Mouse (Mus musculus): ENCODE measurements around the gene Il12rb1. TPM values are rescaled to one million over a fixed set of nuclear protein-coding genes. Genes with fewer than 3 reads are reported as not detected.
"Not testable (repeated sequence)": the region's sequence is repeated elsewhere in the genome, so short reads cannot be mapped to it uniquely, and the experiment has no call there.

The Il12rb1 gene
- total RNA-seq, 4 experiments from 2014 or later = 0.84 to 1.3 (median 1.0) TPM

DNA sequence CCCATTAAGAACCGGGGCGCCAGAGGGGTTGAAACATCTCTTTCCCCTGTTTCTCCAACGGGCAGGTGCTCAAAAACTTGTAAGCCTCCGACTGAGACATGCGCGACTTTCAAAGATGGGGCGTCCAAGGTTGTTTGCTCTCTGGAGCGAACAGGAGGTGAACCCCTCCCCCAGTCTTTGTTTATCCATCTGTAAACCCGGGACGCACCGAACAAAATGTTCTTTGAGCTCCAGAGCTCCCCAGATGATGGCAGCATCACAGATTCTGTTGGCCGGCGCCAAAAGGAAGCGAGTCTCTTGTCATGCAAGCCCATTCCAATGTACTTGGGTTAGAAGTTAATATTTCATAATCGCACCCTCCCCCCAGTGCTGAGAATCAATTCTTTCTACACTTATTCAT lies 10.0 kb upstream of the Il12rb1 start:
- no peak for DNase-seq (ENCODE audit: low spot score in 2 of 2)

DNA sequence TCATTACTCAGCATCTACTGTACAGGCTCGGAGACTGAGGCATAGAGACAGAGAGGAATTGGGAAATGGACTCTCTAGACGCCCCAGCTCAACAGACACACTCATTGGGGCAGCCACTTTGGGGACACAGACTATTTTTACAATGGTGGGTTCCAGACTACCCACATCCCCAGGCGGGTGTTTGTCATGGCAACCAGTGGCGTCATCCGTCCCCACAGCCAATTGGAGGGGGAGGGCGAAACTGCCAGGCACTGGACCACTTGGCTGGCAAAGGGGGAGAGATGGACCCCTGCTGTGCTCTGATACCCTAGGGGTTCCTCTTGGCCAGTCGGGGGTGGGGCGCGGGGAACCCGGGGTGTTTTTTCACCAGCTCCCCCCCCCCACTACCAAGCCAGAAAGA lies 7.6 kb upstream of the Il12rb1 start:
- DNase-seq (ENCODE audit: low spot score in 2 of 2) = no peak

DNA sequence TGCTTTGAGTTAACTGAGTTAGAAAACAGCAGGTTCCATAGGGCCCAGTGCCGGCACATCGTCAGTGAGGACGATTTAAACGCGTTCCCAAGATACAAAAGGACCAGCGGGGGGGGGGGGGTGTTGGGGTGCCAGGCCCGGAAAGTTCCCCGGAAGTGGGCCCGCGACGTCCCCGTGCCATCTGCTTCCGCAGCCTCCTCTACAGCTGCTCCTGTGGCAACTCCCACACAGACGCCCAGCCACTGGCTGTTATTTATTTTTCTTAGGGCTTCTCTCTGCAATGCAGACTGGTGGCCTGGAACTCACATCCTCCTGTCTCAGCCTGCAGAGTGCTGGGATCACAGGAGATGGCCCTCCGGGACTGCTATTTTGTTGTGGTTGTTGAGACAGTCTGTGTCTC lies 7.1 kb upstream of the Il12rb1 start:
- peak; percentile 58 to 86 for DNase-seq (ENCODE audit: low spot score in 2 of 2)

DNA sequence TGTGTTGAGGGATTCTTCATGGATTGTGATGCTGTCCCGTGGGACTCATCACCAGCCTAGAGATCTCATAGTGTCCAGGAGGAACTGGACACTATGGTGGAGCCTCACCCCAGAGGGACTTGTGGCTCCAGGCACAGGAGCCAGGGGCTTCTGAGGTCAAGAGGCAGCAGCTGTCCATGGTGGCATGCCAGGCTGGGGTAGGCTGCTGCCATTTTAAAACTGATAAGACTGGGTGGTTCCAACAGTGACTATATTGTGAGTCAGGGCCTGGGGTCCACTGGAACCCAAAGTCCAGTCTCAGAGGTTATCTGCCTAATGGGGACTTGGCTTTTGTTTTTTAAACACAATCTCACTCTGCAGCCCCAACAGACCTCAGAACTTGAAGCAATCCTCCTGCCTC lies 6.4 kb upstream of the Il12rb1 start:
- no peak for DNase-seq (ENCODE audit: low spot score in 2 of 2)

DNA sequence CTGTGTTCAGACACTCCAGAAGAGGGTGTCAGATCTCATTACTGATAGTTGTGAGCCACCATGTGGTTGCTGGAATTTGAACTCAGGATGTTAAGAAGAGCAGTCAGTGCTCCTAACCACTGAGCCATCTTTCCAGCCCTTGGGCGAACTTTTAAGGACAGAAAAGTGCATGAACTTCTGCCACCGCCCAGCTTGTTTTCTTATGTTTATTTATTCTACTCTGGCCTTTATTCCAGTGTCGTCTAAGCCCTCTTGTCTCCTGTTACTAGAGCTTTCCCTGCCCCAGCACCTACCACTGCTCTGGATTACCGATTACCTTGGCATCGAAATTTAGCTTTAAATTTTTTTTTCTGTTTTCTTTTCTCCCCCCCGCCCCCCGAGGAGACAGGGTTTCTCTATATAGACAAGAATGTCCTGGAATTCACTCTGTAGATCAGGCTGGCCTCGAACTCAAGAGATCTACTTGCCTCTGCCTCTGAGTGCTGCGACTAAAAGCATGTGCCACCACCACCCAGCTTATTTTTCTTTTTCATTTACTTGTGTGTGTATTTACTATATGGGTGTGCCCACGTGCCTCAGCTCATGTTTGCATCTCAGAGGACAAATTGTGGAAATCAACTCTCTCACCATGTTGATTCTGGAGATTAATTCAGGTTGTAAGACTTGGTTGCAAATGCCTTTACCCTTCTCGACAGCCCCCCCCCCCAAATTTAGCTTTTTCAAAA lies 5.3 kb upstream of the Il12rb1 start:
- DNase-seq (ENCODE audit: low spot score in 2 of 2) = no peak

DNA sequence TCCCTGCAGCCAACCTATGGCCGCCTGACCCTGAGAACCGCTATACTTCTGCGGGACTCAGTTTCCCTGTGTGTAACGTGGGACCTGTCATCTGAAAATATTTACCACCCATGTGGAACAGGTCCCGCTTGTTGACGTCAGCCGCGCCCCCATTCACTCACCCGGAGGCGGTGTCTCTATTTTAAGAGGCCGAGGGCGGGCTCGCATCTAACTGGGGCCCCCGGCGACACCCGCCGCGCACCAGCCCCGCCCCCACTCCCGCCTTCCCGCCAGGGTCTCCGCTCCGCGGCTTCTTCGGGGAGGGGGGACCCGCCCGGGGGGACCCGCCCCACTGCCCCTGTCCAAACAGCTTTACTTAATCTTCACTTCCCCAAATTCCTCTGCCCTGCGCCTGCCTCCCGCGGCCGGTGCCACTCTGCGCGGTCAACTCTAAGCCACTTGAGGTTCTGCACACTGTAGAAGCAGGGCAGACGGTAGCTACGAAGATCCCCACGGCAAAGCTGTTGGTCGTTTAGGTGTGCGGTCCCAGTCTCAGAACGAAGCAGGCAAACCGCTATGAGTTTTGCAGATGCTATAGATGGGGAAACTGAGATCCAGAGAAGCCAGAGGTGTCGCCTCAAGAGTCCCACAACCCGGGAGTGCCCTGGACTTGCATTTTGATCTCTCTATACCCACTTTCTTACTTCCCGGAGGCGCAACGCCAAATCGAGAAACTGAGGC lies 4.3 kb upstream of the Il12rb1 start:
- peak; percentile 61 to 78 for DNase-seq (ENCODE audit: low spot score in 2 of 2)

DNA sequence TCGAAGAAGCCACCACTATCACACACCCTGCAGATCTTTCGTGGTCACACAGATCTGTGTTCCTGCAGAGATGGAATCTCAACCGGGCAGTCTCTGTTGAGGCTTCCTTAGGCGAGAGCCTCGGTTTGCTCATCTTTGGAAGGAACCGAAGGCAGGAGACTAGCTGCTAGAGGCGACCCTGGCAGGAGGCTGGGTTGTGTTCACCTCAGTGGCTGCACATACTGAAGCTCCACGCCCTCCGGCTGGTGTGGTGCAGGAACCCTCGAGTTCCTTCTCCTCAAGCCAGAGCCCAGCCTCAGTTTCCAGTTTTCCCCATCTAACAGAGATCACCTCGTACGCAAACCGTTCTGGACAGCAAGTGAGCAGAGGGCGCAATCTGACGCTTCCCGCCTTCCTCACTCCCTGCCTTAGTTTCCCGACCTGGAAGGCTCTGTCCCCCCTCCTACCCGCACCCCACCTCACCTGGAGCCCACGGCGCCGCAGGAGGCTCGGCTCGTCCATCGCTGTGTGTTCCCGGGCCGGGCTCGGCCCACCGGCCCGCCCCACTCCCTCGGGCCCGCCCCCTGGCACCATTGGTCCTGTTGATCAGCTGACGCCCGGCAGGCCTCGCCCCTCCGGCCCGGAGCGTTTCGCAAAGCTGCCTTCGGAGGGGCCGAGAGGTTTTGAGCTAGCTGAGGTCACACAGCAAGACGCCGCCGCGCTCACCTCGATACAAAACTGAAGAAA lies 3.6 kb upstream of the Il12rb1 start, which contains the start of gene Mast3:
Mast3 (minus strand) TSS at position 574 of the 726 bp plus-strand sequence.
- peak; percentile 53 to 80 for DNase-seq (ENCODE audit: low spot score in 2 of 2)

DNA sequence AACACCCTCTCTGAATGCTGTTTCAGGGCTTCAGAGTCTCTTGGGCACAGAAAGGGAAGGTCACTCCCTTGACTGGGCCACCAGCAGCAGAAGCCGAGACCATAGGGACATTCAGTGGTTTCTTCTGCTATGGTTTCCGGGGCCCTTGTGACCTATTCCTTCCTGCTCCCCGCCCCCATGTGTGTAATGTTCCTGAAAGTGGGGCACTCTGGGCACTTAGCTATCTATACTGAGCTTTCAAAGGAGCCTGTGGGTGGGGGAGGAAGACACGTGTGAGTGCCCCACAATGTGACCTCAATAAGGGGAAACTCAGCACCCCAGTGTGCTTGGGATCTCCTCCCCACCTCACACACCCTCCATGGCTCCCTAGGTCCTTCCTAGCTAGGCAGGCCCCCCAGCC lies 1.7 kb upstream of the Il12rb1 start:
- no peak for DNase-seq (ENCODE audit: low spot score in 2 of 2)

DNA sequence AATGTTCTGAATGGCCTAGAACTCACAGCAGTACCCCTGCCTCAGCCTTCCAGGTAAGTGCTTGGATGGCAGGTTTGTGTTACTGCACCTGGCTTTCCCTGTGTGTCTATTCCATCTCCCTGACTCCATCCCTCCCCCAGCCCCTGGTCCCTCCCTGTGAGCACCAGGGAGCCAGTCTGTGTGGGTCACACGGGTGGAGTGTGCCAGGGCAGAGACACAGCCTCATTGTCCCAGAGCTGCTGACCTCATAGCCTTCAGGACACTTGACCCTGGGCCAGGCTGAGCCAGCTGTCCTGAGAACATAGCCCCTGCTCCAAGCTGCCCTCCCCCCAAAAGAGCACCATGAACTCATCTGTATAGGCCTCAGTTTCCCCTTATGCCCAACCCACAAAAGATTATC lies 945 bp upstream of the Il12rb1 start:
- no peak for DNase-seq (ENCODE audit: low spot score in 2 of 2)

DNA sequence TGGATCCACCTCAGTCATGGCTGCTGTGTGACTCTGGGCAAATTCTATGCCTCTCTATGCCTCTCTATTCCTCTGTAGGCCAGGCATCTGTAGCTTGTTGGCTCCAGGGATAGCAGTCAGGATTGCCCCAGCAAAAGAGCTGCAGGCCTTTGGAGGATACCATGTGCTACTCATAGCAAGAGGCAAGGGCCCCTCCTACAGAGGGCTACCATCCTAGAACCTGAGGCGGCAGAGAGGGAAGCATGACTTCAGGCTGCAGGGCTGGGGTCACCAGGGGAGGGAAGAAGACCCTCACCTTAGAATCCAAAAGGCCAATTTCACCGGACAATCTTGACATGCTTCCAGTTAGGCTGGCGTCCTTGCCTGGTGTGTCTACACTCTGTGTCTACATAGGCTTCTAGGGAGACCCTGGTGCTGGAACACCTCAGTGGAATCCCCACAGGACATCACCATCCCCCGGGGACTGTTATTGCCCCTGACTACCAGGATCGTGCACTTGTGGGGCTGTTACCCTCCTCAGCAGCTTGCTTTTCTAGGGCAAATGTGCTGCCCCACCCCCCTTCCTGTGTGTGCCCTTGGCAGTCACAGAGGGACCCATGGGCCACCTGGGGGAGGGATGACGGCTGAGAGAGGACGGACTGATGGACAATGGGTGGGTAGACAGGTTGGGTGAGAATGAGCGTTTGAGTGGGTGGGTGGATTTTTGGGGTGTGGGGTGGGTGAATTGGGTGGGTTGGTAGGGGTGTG lies 879 bp downstream of the Il12rb1 start:
- no peak for DNase-seq (ENCODE audit: low spot score in 2 of 2)

DNA sequence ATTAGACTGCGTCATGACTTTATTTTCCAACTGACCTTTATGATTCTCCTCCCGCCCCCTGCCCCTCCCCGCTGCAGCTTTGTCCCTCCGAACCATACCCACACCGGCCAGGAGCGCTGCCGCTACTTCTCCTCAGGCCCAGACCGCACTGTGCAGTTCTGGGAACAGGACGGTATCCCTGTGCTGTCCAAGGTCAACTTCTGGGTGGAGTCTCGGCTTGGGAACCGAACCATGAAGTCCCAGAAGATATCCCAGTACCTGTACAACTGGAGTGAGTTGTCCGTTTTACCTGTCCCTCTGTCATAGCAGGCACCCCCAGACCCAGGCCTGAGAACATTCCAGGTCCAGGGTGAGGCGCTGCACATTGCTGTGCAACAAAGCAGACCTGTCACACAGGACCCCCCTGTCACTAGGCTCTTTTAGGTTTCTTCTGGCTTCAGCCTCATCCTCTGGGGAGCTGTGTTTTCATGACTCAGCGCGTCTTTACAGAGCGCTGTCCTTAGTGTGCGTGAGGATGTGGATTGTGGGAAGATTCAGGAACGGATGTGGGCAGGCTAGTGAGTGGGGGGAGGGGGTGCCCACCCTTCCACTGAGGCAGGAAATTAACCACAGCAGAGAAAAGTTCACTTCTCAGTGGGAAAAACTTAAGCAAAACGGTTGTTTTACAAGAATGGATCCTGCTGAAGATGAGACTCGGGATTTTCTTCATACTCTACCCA lies 2.9 kb downstream of the Il12rb1 start:
- no peak for DNase-seq (ENCODE audit: low spot score in 2 of 2)

DNA sequence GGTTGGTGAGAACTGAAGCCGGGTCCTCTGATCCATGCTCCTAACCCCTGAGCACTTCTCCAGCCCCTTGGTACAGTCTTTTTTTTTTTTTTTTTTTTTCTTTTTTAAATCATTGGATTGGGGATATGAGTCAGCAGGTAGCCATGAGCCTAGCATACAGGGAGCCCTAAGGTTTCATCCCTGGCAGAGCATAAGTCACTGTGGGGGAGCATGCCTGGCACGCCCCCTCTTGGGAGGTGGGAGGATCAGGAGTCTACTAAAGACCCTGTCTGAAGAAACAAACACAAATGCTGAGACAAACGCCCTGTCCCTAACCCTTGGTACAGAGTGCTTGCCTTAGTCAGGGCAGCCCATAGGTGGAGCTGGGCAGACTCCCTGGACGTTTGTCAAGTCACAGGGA lies 3.8 kb downstream of the Il12rb1 start:
- DNase-seq (ENCODE audit: low spot score in 2 of 2) = no peak

DNA sequence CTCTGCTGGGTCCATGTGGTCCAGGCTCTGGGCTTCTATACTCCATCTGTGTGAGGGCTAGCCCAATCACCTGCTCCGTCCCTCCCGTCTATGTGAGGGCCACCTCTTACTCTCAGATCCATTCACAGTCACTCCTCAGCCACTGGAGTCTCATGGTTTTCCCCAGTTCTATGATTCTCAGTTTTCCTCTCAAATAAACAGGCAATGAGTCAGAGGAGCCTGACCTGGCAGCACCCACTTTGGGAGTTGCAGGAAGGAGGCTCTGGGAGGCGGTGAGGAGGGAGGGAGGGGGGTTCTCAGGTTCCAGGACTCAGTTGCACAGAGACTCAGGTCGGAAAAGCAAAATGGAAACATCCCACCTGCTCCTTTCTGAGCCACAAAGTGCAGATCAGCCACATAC lies 4.6 kb downstream of the Il12rb1 start:
- DNase-seq (ENCODE audit: low spot score in 2 of 2) = no peak

DNA sequence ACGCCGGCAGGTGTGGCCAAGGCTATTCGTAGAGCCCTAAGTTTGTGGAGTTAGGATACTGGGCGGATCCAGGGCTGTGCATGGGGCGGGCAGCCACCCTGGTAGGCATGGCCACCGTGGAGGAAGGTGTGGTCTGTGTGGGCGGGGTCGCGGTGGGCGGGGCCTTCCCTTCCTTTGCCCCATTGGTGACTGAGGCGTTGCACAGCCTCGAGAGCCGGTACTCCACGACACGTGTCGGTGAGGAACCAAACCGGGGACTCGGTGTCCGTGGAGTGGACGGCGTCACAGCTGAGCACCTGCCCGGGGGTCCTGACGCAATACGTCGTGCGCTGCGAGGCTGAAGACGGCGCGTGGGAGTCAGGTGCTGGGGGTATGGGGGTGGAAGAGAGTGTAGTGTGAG lies 8.4 kb downstream of the Il12rb1 start:
- no peak for DNase-seq (ENCODE audit: low spot score in 2 of 2)

DNA sequence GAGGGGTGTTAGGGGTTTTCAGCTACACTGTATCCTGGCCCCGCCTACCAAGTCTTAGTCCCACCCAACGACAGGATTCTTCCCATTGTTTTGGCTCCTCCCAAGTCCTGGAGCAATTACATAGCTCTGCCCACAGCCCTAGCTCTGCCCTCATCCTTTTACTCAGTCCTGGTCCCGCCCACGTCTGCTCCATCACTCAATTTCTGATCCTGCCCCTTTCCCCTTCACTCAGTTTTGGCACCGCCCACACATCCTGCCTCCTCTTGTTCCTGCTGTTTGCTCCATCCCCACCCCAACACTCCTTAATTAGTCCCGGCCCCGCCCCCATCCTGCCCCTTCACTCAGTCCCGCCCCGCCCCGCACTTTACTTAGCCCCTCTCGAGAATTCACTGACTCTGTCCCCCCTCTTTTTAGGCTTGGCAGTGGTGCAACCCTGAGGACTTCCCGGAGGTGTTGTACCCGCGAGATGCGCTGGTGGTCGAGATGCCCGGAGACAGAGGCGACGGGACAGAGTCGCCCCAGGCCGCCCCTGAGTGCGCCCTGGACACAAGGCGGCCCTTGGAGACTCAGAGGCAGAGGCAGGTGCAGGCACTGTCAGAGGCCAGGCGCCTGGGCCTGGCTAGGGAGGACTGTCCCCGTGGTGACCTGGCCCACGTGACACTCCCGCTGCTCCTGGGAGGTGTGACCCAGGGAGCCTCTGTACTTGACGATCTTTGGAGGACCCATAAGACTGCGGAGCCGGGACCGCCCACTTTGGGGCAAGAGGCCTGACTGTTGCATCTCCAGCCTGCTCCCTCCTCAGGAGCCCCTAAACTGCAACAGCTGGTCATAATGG lies 12.1 kb downstream of the Il12rb1 start:
- no peak for DNase-seq (ENCODE audit: low spot score in 2 of 2)

DNA sequence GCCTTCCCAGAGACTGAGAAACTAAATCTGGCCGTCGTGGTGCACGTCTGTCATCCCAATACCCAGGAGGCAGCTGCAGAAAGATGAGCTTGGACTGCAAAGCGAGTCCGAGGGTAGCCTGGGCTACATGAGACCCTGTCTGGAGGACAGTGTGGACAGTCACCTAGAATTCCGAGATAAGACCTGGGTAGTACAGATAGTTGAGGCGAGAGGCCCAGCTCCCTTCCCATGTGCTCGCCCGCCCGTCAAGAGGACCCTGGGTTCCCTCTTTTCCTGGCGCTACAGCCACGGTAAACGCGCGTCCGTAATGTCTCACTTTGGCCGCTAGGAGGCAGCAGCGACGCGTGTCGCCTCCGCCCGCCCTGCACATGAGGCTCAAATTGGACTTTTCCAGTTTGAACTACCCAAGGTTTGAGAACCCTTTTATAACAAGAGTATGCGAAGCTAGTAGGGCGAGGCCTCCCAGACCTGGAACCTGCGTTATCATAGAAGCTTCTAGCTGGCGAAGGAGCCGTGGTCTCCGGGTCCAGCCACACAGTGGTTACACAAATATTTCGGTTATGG lies 13.2 kb downstream of the Il12rb1 start:
- no peak for DNase-seq (ENCODE audit: low spot score in 2 of 2)

DNA sequence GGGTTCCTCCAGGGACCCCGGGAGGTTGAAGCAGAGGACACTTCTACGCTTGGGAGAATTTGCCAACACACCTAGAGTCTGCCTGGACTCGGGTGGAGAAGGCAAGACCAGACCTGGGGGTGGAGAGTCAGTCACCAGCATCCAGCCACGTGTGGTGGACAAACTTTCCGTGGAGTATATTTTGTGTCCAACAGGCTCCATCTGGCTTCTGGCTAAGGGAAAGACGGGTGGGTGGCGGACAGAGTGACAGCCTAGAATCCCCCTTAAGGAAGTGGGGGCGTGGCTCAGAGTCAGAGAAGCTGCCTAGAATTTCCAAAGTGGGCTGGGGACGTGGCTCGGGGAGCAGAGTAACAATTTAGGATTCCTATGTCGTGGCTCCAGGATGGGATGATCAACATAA lies 13.7 kb downstream of the Il12rb1 start:
- no peak for DNase-seq (ENCODE audit: low spot score in 2 of 2)

DNA sequence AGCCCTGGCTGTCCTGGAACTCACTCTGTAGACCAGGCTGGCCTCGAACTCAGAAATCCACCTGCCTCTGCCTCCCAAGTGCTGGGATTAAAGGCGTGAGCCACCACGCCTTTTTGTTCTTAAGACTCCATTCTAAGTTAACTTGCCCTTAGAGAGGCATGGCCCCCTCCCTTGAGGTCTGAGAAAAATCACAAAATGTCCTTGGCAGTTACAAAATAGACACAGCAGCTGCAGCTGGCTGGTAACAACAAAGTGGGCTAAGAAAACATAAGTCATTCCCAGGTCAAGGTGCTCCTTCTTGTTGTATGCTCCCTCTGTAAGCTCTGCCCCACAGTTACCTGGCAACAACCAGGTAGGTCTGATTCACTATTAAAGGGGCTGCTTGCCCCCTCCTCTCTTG lies 14.3 kb downstream of the Il12rb1 start:
- DNase-seq (ENCODE audit: low spot score in 2 of 2) = not testable (repeated sequence)

DNA sequence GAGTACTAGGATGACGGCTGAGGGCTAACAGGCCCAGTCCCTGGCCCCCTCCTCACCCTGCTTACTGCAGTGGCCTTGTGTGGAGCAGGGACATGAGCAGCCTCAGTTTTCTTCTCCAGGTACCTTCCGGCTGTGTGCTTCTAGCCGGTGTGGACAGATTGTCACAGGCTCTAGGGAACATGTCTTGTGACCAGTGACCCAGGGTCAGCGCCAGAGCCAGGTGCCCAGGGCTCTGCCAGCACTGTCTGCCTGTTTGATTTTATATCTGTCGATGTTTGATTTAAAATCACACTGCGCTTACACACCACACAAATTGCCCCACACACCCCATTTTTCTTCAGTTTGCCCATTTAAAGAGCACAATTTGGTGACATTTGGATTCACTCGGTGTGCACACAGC lies 15.6 kb downstream of the Il12rb1 start:
- DNase-seq (ENCODE audit: low spot score in 2 of 2) = no peak

DNA sequence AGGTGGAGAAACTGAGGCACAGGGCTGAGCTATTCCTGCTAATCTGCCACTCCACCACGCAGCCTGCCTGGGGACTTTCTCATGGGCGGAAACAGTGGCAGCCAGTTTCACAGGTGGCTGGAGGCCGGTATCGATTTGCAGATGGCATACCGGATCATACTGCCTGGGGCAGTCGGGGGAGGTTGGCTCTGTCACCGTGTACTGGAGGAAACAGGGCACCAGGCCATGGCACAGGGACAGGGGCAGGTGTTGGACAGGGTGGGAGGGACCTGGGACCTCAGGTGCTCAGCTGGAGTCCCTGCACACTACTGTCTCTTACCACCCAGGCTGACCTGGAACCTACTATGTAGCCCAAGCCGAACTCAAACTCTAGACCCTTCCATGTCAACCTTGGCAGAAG lies 17.6 kb downstream of the Il12rb1 start:
- no peak for DNase-seq (ENCODE audit: low spot score in 2 of 2)
